Mouse (Mus musculus): Measurements from ENCODE around the gene Nectin1.

The Nectin1 gene

GRCm38 (mm10) chr9:43743647-43744137 is at the start of gene Nectin1:
TSS of gene Nectin1 (plus strand) at chr9:43743984.
- DNase-seq (ENCODE audit: low spot score) = peak; percentile 88

GRCm38 (mm10) chr9:43698080-43698712 is 45.6 kb upstream of the Nectin1 start:
- peak; percentile 74 for DNase-seq (ENCODE audit: low spot score)

- DNase-seq (ENCODE audit: low spot score) = no peak
Observed at GRCm38 (mm10) chr9:43698841-43699240, 44.9 kb upstream of the Nectin1 start.

- DNase-seq (ENCODE audit: low spot score) = no peak
Observed at GRCm38 (mm10) chr9:43699417-43700225, 44.2 kb upstream of the Nectin1 start.

GRCm38 (mm10) chr9:43700226-43700579 is 43.6 kb upstream of the Nectin1 start:
- no peak for DNase-seq (ENCODE audit: low spot score)

GRCm38 (mm10) chr9:43701748-43702147 is 42.0 kb upstream of the Nectin1 start:
- no peak for DNase-seq (ENCODE audit: low spot score)

- no peak for DNase-seq (ENCODE audit: low spot score)
Observed at GRCm38 (mm10) chr9:43707571-43707970, 36.2 kb upstream of the Nectin1 start.

GRCm38 (mm10) chr9:43708715-43709114 is 35.1 kb upstream of the Nectin1 start:
- no peak for DNase-seq (ENCODE audit: low spot score)

- DNase-seq (ENCODE audit: low spot score) = no peak
Observed at GRCm38 (mm10) chr9:43713432-43713831, 30.4 kb upstream of the Nectin1 start.

- DNase-seq (ENCODE audit: low spot score) = no peak
Observed at GRCm38 (mm10) chr9:43719407-43719839, 24.4 kb upstream of the Nectin1 start.

- DNase-seq (ENCODE audit: low spot score) = no peak
Observed at GRCm38 (mm10) chr9:43720046-43720445, 23.7 kb upstream of the Nectin1 start.

GRCm38 (mm10) chr9:43724093-43724492 is 19.7 kb upstream of the Nectin1 start:
- DNase-seq (ENCODE audit: low spot score) = no peak

GRCm38 (mm10) chr9:43729450-43730266 is 14.1 kb upstream of the Nectin1 start:
- peak; percentile 29 for DNase-seq (ENCODE audit: low spot score)

- DNase-seq (ENCODE audit: low spot score) = peak; percentile 69
Observed at GRCm38 (mm10) chr9:43730284-43731027, 13.3 kb upstream of the Nectin1 start.

GRCm38 (mm10) chr9:43731880-43732279 is 11.9 kb upstream of the Nectin1 start:
- no peak for DNase-seq (ENCODE audit: low spot score)

GRCm38 (mm10) chr9:43732671-43733070 is 11.1 kb upstream of the Nectin1 start:
- no peak for DNase-seq (ENCODE audit: low spot score)

- no peak for DNase-seq (ENCODE audit: low spot score)
Observed at GRCm38 (mm10) chr9:43734952-43735351, 8.8 kb upstream of the Nectin1 start.

GRCm38 (mm10) chr9:43736046-43736730 is 7.6 kb upstream of the Nectin1 start:
- DNase-seq (ENCODE audit: low spot score) = no peak

- DNase-seq (ENCODE audit: low spot score) = no peak
Observed at GRCm38 (mm10) chr9:43737331-43737730, 6.5 kb upstream of the Nectin1 start.

- DNase-seq (ENCODE audit: low spot score) = no peak
Observed at GRCm38 (mm10) chr9:43737871-43738292, 5.9 kb upstream of the Nectin1 start.

- DNase-seq (ENCODE audit: low spot score) = no peak
Observed at GRCm38 (mm10) chr9:43738480-43739084, 5.2 kb upstream of the Nectin1 start.
